Mouse (Mus musculus) fibroblast of lung, adult 2 months (primary cell): ENCODE results near the gene Fbln2.

Experiments used
- DNase-seq: peaks from one replicate; pipeline ENCODE4 v3.0.0-alpha.2; 2011; ENCODE audit warnings: low read depth

Fbln2 gene

DNA sequence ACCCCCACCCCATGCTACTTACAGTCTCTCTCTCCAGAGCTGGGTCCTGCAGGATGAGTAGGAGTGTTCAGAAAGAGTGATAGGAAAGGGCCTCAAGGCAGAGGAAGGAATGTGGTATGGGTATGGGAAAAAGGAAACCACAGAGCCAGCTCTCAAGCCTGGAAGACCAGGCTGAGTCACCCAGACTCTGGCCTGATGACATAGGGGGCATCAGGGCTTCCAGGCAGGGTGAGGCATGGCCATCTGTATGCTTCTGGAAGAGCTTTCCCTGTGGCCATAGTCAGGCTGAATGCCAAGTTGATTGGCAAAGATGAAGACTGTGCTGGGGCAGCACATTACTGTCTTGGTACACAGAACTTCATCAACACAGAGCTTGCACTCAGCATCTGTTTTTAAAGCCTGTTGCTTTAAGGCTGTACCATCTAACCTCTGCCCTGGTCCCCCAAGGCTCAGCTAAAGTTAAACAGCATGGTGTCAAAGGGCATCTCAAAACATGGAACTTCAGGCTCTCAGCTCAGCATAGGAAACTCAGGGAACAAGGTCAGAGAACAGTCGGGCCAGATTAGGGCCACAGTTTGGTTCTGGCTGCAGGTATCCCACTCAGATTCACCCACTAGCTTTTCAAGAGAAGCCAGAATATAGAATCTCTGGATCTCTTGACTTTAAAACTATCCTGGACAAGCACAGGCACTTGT lies 19.3 kb upstream of the Fbln2 start:
- DNase-seq: peak; percentile 82

DNA sequence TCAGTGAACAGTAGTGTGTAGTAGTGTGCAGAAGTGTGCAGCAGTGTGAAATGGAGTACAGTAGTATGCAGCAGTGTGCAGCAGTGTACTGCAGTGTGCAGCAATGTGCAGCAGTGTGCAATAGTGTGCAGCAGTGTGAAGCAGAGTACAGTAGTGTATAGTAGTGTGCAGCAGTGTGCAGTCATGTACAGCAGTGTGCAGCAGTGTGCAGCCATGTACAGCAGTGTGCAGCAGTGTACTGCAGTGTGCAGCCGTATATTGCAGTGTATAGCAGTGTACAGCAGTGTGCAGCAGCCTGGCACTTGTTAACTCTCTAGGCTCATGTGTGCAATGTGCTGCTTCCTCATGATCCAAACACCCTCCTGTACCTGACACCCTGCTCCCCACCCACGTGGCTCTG lies 13.8 kb upstream of the Fbln2 start:
- no peak for DNase-seq

DNA sequence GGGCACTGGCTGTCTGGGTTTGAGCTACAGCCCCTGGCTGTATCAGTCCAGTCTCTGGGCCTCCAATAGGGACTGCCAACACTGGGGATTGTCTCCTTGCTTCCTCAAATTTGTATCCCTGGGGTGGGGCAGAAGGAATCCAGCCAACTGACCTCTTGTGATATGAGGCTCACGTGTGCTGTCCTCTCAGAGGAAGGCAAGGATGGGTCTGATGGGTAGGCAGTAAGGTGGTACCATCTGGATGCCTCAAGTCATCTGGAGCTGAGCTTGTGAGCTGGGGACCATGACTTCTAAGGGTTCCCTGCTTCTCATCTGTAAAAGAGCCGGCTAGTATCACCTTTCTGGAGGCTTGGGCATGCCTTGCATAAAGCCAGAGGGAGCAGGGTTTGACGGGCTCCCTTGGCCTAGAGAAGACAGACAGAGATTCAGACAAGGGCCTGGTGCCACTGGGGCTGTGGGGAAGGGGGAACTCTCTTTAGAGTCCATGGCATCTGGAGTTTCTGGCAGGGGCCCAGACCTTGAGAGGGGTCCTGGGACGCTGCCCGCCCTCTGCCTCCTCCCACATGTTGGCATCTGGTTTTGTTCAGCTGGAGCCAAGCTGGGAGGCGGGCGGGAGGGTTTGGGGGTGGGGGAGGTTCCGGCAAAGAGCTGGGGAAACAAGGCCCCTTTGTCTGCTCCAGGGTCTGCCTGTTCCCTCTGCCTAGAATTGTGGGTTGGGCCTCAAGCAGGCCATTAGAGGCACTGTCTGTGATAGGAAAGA lies 11.6 kb upstream of the Fbln2 start:
- DNase-seq: peak; percentile 76

- DNase-seq: peak; percentile 95
These were observed 10.3 kb upstream of the Fbln2 start for GRCm38 (mm10) chr6:91201881-91202341.

GRCm38 (mm10) chr6:91202571-91202970 lies 9.7 kb upstream of the Fbln2 start:
- DNase-seq: peak; percentile 98

DNA sequence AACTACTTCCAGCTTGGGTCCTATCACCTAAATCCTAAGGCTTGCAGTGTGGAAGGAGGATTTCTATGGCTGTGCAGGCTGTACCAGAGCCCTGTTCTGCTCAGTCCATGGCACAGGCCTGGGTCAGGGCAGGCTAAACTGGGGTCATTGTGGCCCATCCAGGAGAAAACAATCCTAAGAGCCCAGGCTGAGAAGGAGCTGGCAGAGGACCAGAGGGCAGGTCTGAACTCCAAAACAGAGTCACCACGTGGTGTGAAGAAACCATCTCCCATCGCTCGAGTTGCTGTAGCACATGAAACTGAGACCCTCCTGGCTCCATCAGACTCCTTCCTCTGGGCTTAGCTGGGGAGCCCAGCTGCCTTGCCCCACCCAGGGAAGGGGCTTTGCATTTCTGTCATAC lies 6.9 kb upstream of the Fbln2 start:
- DNase-seq: no peak

DNA sequence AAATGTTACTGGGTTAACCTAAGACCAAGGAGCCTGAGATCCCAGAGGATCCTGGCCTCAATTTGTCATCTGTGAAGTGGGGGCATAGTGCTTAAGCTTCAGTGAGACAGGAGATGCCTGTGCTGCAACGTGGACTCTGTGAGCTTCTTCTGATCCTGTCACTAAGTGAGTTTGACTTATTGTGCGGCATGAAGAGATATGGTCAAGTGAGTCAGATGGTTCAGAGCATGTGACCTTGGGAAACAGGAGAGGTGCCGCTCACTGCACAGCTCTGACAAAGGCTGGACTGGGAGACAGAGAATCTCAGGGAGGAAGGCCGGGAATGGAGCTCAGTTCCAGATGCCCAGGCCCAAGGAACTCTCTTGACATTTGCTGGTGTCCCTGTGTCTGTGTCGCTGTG lies 6.5 kb upstream of the Fbln2 start:
- DNase-seq: no peak

- peak; percentile 96 for DNase-seq
These were observed 4.8 kb upstream of the Fbln2 start for GRCm38 (mm10) chr6:91207491-91207890.

DNA sequence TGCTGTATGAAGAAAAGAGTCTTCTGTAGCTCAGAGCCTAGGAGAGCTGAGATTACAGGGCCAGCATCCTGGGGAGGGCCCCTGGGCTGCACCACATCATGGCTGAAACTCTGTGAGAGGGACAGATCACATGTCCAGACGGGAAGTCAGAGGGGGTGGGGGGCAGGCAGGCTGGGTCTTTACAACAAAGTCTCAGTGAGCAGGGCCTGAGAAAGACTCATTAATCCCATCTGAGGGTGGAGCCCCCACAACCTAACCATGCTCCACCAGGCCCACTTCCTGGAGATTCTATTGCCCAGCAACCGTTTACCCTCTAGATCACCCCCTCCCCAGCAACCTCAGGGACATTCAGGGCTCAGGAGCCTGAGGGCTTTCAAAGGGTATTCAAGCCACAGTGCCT lies 2.5 kb upstream of the Fbln2 start:
- DNase-seq: no peak

- DNase-seq: no peak
These were observed 1.4 kb upstream of the Fbln2 start for GRCm38 (mm10) chr6:91210852-91211251.

- peak; percentile 83 for DNase-seq
These were observed 316 bp downstream of the Fbln2 start for GRCm38 (mm10) chr6:91212571-91212970.

GRCm38 (mm10) chr6:91213287-91214218 lies 1.3 kb downstream of the Fbln2 start:
- no peak for DNase-seq

DNA sequence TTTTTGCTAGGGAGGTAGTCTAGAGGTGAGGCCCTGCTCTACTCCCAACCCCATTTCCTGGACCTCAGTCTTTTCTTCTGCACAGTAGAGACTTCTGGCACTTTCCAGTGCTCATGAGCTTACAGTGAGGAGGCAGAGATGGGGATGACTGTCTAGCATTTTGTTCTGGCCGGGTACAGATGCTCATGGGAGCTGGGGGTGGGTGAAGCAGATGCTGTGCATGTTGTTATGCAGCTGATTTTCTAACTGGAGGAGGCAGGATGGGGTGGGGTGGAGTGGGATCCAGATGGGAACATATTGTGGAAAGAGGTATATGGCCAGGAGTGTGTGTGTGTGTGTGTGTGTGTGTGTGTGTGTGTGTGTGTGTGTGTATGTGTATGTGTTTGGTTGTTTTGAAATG lies 3.2 kb downstream of the Fbln2 start:
- no peak for DNase-seq

DNA sequence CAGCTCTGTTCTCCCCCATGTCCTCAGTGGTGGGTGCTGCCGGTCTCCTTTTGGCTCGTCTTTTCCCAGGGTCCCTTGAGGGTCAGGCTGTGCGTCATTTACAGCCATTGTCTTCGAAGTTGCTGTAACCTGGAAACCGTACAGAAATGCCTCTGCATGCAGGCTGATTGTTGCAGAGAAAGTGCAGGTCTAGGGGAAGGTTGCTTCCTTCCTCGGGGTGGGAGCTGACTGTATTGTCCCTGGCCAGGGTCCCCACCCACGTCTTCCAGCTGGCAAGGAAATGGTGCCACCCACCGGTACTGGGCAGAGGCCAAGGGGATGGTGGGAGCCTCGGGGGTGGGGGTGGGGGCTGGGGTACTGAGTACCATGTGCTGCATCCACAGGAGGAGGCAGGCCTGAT lies 6.2 kb downstream of the Fbln2 start:
- no peak for DNase-seq

- DNase-seq: no peak
These were observed 6.6 kb downstream of the Fbln2 start for GRCm38 (mm10) chr6:91218871-91219270.

DNA sequence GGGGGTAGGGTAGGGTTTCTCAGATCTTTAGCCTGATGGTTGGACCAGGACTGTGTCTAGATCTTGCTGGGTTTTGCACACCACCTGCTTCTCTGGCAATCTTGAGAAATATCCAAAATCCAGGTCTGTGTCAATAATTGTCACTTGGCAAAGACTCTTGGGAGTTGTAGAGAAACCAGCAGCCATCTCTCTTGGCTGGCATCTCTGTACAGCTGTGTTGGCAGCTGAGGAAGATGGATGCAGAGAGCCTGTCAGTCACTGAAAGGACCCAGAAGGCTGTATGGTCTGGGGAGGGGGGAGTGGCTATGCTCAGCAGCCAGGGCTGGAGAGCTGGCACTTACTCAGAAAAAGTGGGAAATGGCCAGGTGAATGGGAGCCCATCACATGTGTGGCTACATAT lies 7.8 kb downstream of the Fbln2 start:
- no peak for DNase-seq

GRCm38 (mm10) chr6:91221094-91221493 lies 8.8 kb downstream of the Fbln2 start:
- DNase-seq: no peak

GRCm38 (mm10) chr6:91222694-91223346 lies 10.6 kb downstream of the Fbln2 start:
- no peak for DNase-seq

DNA sequence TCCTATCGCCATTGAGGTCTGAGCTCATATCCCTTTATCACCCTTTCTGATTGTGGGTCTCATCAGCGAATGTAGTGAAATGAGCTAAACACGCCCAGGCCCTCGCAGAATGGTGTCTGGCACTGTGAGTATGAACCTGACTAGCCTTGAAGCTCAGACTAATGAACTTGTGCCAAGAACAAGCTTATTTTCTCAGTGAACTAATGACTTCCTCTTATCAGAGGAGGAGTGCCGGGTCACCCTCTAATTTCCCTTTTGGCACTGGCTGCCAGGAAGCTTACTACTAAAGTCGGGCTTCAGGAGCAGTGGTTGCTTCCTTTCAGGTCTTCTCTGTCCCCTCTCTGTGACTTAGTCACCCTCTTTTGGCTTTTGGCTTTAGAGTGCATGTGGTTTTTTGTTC lies 12.7 kb downstream of the Fbln2 start:
- DNase-seq: no peak

DNA sequence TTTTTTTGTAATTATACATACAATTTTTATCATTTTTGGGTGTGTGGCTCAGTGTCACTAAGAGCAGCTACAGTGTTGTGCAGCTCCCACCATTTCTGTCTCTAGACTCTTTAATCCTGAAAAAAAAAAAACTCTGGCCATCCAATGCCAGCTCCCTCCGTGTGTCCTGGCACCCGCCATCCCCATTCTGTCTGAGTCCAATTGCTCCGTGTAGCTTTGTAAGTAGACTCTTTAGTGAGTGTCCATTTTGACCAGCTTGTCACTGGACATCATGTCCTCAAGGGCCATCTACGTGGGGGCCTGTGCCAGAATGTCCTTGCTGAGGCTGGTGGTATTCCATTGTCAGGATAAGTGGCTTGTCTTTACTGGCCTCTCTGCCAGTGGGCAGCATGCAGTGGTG lies 13.1 kb downstream of the Fbln2 start:
- no peak for DNase-seq

- DNase-seq: no peak
These were observed 13.8 kb downstream of the Fbln2 start for GRCm38 (mm10) chr6:91226058-91226457.

DNA sequence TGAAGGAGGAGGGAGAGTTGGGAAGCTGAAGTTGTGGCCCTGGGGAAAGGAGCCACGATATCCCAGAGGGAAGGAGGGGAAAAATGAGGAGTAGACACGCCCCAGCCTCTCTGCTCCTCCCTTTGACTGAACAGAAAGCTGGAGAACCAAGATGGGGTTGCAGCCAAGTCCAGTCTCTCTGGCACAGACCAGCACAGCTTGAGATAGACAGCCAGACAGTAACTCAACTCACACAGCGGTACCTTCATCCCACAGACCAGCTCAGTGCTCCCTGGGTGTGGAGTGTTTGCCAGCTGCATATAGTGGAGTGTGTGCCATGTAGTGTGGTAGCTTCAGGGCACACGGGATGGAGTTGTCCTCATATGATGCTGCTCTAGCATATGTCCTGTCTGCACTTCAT lies 16.7 kb downstream of the Fbln2 start:
- DNase-seq: no peak
